Mouse (Mus musculus) hindbrain, embryonic 10.5 days (tissue): ENCODE results near the gene Rnf145. TPM values are rescaled to one million over a fixed set of nuclear protein-coding genes. Genes with fewer than 3 reads are reported as not detected.

Experiments used
- DNase-seq: peaks from one replicate; pipeline ENCODE4 v3.0.0-alpha.2; 2017; ENCODE audit warnings: low spot score
- H3K27ac ChIP-seq: fragments of 300-500 bp; sonication (generic); 2 replicates; pipeline ENCODE4 v1.5.1; 2016; ENCODE audit warnings: mild to moderate bottlenecking, moderate library complexity
- H3K27me3 ChIP-seq: fragments of 300-500 bp; sonication (generic); 2 replicates; pipeline ENCODE4 v1.6.1; 2016; ENCODE audit warnings: mild to moderate bottlenecking; ENCODE audit not compliant: poor library complexity, insufficient read depth, severe bottlenecking
- H3K36me3 ChIP-seq: fragments of 300-500 bp; sonication (generic); 2 replicates; pipeline ENCODE4 v1.6.1; 2016; ENCODE audit warnings: mild to moderate bottlenecking, moderate library complexity
- H3K4me1 ChIP-seq: fragments of 300-500 bp; sonication (generic); replicated peaks from 2 replicates; pipeline ENCODE4 v1.6.1; 2016; ENCODE audit warnings: mild to moderate bottlenecking
- H3K4me3 ChIP-seq: fragments of 300-500 bp; sonication (generic); 2 replicates; pipeline ENCODE4 v1.5.1; 2016; ENCODE audit warnings: mild to moderate bottlenecking, moderate library complexity
- H3K9me3 ChIP-seq: fragments of 300-500 bp; sonication (generic); 2 replicates; pipeline ENCODE4 v1.6.1; 2016; ENCODE audit warnings: mild to moderate bottlenecking, moderate library complexity
- WGBS: fragments of 180-500 bp; shearing (Covaris S2); methylation state at CpG from one replicate; pipeline ENCODE4 v1.1.7; 2016; 5-methylcytosine and 5-hydroxymethylcytosine counted together
- polyA plus RNA-seq: library from polyadenylated mRNA; unstranded; fragments of >200 nt; fragmentation: Nextera tagmentation; extraction: Ambion mirVana; gene quantifications from 2 replicates; pipeline ENCODE4 v1.2.1, GENCODE M21; 2016

The Rnf145 gene
- polyA plus RNA-seq, 1 experiment from 2014 or later, result 125 TPM

DNA sequence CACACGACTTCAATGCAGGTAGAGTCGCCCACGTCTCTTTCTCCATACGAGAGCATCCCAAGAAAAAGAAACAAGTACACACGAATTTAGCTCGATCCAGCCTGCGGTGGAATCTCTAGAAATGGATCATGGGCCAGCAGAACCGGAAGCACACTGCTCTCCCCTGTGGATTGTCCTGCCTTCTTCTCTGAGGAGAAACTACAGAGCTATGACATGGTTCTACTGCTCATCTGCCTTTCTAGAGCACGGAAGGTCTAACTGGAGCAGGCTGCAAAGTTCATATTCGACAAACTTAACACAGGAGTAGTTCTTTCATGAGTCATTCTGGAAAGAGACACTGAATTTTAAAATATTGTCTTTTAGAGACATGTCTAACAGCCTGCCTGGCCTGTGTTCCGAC, 89.9 kb downstream of the Rnf145 start:
- DNase-seq, result no peak
- peaks cover 26% of the 10 kb centered on the region for H3K27me3 ChIP-seq
- H3K9me3 ChIP-seq, result no peaks in the 10 kb centered on the region
- H3K27ac ChIP-seq, result no peak overlapping the region
- no peak overlapping the region for H3K4me3 ChIP-seq
- no peaks in the 10 kb centered on the region for H3K36me3 ChIP-seq
- 89% methylated on average over 11 of the region's 11 CpGs for WGBS
- peaks cover 26% of the 10 kb centered on the region for H3K4me1 ChIP-seq

DNA sequence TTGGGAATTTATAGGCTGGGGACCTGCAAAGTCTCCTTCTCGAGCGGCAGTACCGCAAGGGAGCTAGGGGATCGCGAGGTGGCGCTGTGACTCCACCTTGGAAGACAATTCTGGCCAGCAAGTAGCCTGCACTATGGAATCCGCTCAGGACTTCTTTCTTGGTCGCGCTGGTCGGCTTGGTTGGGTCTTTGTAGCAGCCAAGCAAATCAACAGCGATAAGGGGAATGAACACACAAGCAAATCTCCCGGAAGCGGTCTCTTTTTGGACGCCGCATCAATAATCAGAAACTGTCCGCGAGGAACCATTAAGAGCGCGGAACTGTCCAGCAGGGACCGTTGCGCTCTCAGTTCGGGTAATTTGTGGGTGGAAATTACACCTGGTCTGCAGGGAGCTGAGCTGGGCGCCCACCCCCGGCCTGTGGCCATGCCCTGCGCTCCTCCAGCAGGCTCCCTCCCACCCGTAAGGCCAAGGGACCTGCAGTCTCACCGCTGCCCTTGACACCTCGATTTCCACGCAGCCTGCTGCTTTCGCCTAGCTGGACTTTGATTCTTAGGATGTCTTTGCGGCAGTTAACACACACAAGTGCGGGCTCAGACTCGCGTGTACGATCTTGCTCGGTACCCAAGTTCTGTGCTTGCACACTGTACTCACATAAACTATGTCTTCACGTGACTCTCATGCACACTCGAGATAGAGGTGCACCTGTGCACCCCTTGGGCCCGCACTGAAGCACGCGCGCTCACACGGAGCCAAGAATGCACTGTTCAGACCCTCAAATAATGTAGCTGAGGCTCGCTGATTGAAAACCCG, 92.4 kb downstream of the Rnf145 start:
- H3K27me3 ChIP-seq, result peaks cover 51% of the 10 kb centered on the region

DNA sequence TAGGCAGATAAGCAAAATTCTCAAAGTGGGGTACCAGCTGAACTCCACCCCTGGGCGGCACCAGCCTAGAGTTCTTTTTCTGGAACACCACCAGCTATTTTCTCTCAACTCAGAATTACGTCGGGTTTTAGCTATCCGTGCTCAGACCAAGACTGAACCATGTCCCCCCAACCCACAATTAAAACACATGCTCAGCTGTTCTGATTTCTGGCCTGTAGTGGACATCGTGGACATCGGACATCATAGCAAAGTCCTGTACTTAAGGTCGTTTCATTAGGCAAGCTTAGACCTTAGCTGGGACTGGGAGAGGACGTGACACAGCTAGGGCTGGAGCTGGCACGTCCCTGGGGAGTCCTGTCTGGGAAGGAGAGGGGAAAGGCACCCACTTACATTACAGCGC, 93.4 kb downstream of the Rnf145 start:
- 5% methylated on average over 10 of the region's 10 CpGs for WGBS
- peaks cover 58% of the 10 kb centered on the region for H3K27me3 ChIP-seq
- peaks cover 44% of the 10 kb centered on the region for H3K4me1 ChIP-seq
- peak overlapping the region; percentile 51 for H3K4me3 ChIP-seq
- H3K9me3 ChIP-seq, result no peaks in the 10 kb centered on the region
- no peaks in the 10 kb centered on the region for H3K36me3 ChIP-seq
- no peak overlapping the region for H3K27ac ChIP-seq
- DNase-seq, result peak; percentile 23

More for the DNA sequence above, 92.4 kb downstream of the Rnf145 start:
- Histone ChIP-seq H3K36me3 (no peaks in the 10 kb centered on the region), H3K27ac (peak overlapping the region; percentile 82), H3K4me1 (peaks cover 34% of the 10 kb centered on the region), H3K4me3 (peak overlapping the region; percentile 61), H3K9me3 (no peaks in the 10 kb centered on the region)
- peak; percentile 92 for DNase-seq
- WGBS, result under 1% methylated on average over 45 of the region's 45 CpGs

DNA sequence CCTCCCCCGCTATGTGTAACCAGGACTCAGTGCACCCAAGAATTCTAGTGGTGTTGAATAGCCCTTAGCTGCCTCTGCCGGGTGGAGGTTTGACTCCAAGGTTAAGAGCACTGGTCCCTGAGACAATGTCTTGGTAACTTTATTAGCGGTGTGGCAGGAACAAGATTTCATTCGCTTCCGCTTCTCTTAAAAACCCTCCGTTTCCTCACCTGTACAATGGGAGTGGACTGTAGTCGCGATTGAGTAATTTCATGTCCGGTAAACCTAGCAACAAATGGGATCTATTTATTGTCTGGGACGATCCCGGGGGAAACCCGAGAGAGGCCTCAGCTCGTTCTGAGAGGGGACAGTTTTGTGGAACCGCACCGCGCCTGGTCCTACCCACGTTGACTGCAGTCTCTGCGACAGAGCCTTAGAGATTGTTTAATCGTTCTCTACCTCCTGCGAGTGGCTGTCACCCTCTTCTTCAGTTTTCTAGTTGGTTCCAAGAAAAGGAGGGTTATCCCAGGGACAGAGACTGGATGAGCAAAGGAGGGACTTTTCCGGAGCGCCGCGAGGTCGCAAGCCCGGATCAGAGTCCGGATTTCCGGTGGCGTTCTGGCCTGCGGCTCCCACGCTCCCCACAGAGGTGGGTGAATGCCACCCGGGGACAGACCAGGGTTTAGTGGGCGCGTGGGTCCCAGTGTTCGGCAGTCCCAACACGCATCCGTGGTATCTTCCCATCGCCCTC, 94.1 kb downstream of the Rnf145 start:
- Histone ChIP-seq H3K9me3 (no peaks in the 10 kb centered on the region), H3K4me1 (peaks cover 44% of the 10 kb centered on the region), H3K4me3 (peak overlapping the region; percentile 51), H3K36me3 (no peaks in the 10 kb centered on the region), H3K27ac (peak overlapping the region; percentile 85), H3K27me3 (peaks cover 58% of the 10 kb centered on the region)
- DNase-seq, result peak; percentile 44
- WGBS, result 2% methylated on average over 38 of the region's 38 CpGs

DNA sequence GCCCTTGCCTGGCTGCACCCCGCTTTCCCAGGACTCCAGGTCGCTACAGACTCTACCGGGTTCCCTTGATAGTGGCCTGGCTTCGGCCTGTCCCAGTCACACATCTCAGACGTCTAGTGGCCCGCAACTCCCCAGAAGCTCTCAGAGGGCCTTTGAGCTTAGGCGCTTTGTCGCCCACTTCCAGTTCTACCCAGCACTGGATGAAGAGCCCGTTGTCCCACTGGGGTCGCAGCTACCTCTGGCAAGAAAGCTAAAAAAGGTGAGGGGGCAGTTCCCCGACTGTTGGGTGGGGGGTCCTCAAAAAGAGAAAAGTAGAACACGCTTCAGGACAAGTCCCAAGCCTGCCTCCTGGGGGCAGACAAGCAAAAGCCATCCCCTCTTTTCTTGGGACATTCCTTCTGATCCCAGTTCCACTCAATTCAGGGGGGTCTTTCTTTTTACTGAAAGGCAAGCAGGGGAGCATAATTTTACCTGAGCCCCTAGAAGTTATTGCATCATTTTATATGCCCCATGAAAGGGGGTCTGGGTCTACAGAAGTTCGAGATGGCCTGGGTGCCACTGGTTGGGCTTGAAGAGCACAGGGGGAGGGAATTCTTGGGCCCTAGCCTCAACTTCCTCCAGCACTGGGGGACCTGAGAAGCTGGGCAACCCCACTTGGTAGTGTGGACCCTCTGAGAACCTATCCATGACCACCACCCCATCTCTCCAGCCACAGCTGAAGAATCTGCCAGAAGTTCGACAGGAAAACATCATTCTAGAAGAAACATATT, 94.8 kb downstream of the Rnf145 start:
- Histone ChIP-seq H3K9me3 (no peaks in the 10 kb centered on the region), H3K27ac (peak overlapping the region; percentile 85), H3K27me3 (peaks cover 62% of the 10 kb centered on the region), H3K36me3 (no peaks in the 10 kb centered on the region), H3K4me1 (peaks cover 47% of the 10 kb centered on the region), H3K4me3 (peak overlapping the region; percentile 51)
- peak; percentile 59 for DNase-seq
- 8% methylated on average over 14 of the region's 14 CpGs for WGBS

Other genes starting within 250 kb of the Rnf145 start
- not detected in 2 replicates for gene Il12b, start 118.9 kb upstream of the Rnf145 start, polyA plus RNA-seq
- 58.5 and 72.0 TPM in 2 replicates for gene Ublcp1, start 48.5 kb upstream of the Rnf145 start, polyA plus RNA-seq
- gene Ebf1, start 98.4 kb downstream of the Rnf145 start, polyA plus RNA-seq, result 60.1 and 77.9 TPM in 2 replicates